Mouse (Mus musculus) CH12F3 (cell line): ENCODE data around the gene Pla2g2c.

Source experiments
- in situ Hi-C: fragments of 300-500 bp; cut with MboI; formaldehyde crosslinking; loops from 2 replicates; pipeline ENCODE4 v1.14.3; 2020; ENCODE audit warnings: low sequenced_read_pairs

The Pla2g2c gene

GRCm38 (mm10) chr4:138739136-138739851 lies 14.7 kb downstream of the Pla2g2c start:
- in situ Hi-C loops: loop anchor here (25.0 kb wide), 1 partner anchor 273 kb away; no protein-coding TSS in a partner anchor

- in situ Hi-C loops: loop anchor here (10.0 to 25.0 kb wide), 2 partner anchors 109 to 266 kb away; no protein-coding TSS in a partner anchor
Observed at GRCm38 (mm10) chr4:138745884-138746283, 21.3 kb downstream of the Pla2g2c start.

GRCm38 (mm10) chr4:138746866-138747265 lies 22.3 kb downstream of the Pla2g2c start:
- in situ Hi-C loops: loop anchor here (10.0 to 25.0 kb wide), 2 partner anchors 108 to 265 kb away; no protein-coding TSS in a partner anchor

GRCm38 (mm10) chr4:138747851-138748250 lies 23.3 kb downstream of the Pla2g2c start:
- in situ Hi-C loops: loop anchor here (10.0 to 25.0 kb wide), 2 partner anchors 107 to 264 kb away; no protein-coding TSS in a partner anchor

- in situ Hi-C loops: loop anchor here (10.0 to 25.0 kb wide), 2 partner anchors 106 to 264 kb away; no protein-coding TSS in a partner anchor
Observed at GRCm38 (mm10) chr4:138748369-138749072, 23.9 kb downstream of the Pla2g2c start.

GRCm38 (mm10) chr4:138752603-138753002 lies 28.0 kb downstream of the Pla2g2c start:
- in situ Hi-C loops: no loop called here

GRCm38 (mm10) chr4:138753608-138754007 lies 29.0 kb downstream of the Pla2g2c start:
- in situ Hi-C loops: no loop called here

GRCm38 (mm10) chr4:138754432-138754831 lies 29.8 kb downstream of the Pla2g2c start:
- in situ Hi-C loops: no loop called here

- in situ Hi-C loops: no loop called here
Observed at GRCm38 (mm10) chr4:138755439-138755838, 30.8 kb downstream of the Pla2g2c start.

- in situ Hi-C loops: no loop called here
Observed at GRCm38 (mm10) chr4:138755983-138756382, 31.4 kb downstream of the Pla2g2c start.

GRCm38 (mm10) chr4:138757416-138757815 lies 32.8 kb downstream of the Pla2g2c start, which contains the start of gene Pla2g2f:
Pla2g2f (minus strand) TSS chr4:138757626.
- in situ Hi-C loops: no loop called here

GRCm38 (mm10) chr4:138762266-138762665 lies 37.7 kb downstream of the Pla2g2c start:
- in situ Hi-C loops: no loop called here

- in situ Hi-C loops: no loop called here
Observed at GRCm38 (mm10) chr4:138771970-138772369, 47.4 kb downstream of the Pla2g2c start.

- in situ Hi-C loops: no loop called here
Observed at GRCm38 (mm10) chr4:138772386-138772785, 47.8 kb downstream of the Pla2g2c start.

- in situ Hi-C loops: no loop called here
Observed at GRCm38 (mm10) chr4:138775435-138775834, 50.8 kb downstream of the Pla2g2c start, which contains the start of gene Pla2g2d. Pla2g2d (plus strand) TSS chr4:138775735.

GRCm38 (mm10) chr4:138777417-138778407 lies 53.1 kb downstream of the Pla2g2c start:
- in situ Hi-C loops: no loop called here

- in situ Hi-C loops: no loop called here
Observed at GRCm38 (mm10) chr4:138780300-138780699, 55.7 kb downstream of the Pla2g2c start.

- in situ Hi-C loops: no loop called here
Observed at GRCm38 (mm10) chr4:138782098-138782497, 57.5 kb downstream of the Pla2g2c start.

- in situ Hi-C loops: no loop called here
Observed at GRCm38 (mm10) chr4:138785721-138786120, 61.1 kb downstream of the Pla2g2c start.

- in situ Hi-C loops: no loop called here
Observed at GRCm38 (mm10) chr4:138786141-138786540, 61.5 kb downstream of the Pla2g2c start.
